Mouse (Mus musculus) lung, adult 2 months (tissue): ENCODE results near the gene Spag7.

Source experiments
- CTCF ChIP-seq: fragments of 200-500 bp; IDR thresholded peaks from 2 replicates; pipeline ENCODE4 v1.5.1; 2011; ENCODE audit warnings: mild to moderate bottlenecking, low read length, control low read depth; ENCODE audit not compliant: insufficient read depth
- POLR2A ChIP-seq: fragments of 200-500 bp; IDR thresholded peaks from 2 replicates; pipeline ENCODE4 v1.6.1; 2011; ENCODE audit warnings: low read depth, mild to moderate bottlenecking, control low read depth, low read length, borderline replicate concordance; ENCODE audit errors: extremely low read depth

DNA sequence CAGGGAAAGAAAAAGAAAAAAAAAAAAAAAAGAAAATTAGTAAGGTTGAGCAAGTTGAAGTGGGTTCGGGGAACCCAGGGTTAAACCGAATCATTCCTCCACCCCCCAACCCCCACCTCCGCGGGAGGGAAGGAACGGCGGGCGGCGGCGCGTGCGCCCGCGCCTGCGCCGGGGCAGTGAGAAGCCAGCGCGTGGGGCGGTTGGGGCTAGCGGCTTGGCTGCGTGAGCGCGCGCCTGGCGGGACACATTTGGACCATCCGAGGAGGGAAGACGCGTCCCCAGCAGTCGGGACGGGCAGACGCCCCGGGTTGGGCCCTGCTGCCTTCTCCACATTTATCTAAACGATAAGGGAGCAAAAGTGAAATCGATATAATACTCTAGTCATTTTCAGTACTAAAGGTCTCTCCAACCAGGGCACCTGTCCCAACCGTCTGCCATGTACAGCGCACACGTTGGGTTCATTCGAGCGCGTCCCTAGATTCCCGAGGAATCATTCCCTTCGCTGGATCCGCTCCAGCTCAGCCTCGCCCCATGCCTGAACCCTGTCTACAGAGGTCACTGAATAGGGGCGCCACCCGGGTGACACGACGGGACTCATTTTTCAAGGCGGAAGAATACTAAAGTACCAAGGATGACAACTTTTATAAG is 14.2 kb downstream of the Spag7 start:
- TF ChIP-seq CTCF (no peak), POLR2A (peak; percentile 67; the same call in 1 of the 2 replicates)
